Mouse (Mus musculus) megakaryocyte progenitor cell, adult 5-6 weeks (primary cell): ENCODE data around the gene Dhcr24. TPM values are rescaled to one million over a fixed set of nuclear protein-coding genes. Genes with fewer than 3 reads are reported as not detected.

ENCODE experiments used
- ATAC-seq: replicated peaks from 2 replicates; pipeline ENCODE4 v1.8.0; 2016; ENCODE audit warnings: mild to moderate bottlenecking, moderate TSS enrichment, inconsistent platforms; ENCODE audit not compliant: poor library complexity
- total RNA-seq, 2 experiments: library from RNA; stranded (forward) in 1 of 2; stranded (reverse) in 1 of 2; fragments of 157-497, 149-512 nt in 1 of 2; fragments of 200-1000 nt in 1 of 2; gene quantifications; 2 replicates each; pipeline versions ENCODE4 v1.2.3 to v1.2.4; 2015 to 2017

Gene Dhcr24
- total RNA-seq, 2 experiments from 2014 or later = 11.0 to 15.9 TPM

DNA sequence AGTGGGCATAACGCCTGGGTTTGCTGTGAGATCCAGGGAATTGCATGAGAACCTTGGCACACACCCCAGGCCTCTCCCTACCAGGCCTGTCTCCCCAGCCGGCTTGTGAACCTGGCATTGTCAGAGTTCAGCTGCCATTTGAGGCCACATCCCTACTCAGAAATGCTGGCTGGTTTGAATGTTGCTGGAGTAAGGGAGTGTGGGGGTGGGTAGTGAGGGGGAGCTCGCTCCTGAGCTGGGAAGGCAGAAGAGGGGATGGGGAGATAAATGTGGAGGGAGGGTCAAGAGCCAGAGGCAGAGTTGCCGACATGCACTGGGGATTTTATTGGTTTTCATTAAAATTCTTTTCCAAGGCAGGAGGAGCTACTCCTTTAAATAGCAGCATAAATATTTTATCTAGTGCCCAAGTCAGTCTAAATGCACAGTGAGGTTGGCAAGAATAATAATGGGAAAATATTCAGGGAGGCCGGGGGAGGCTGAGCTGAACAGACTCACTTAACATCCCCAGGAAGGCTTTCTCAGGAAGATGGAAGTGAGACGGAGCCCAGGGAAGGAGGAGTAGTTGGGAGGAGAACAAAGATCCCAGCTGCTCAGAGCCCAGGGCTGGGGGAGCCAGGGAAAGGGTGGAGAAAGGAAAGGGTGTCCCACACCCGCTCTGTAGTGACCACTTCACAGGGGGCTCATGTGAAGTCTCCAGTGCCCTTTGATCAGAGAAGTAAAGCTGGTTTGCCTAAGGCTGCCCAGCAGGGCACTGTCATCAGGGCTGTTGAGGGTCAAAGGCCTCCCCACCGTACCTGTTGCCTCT lies 72.6 kb downstream of the Dhcr24 start:
- ATAC-seq = no peak

DNA sequence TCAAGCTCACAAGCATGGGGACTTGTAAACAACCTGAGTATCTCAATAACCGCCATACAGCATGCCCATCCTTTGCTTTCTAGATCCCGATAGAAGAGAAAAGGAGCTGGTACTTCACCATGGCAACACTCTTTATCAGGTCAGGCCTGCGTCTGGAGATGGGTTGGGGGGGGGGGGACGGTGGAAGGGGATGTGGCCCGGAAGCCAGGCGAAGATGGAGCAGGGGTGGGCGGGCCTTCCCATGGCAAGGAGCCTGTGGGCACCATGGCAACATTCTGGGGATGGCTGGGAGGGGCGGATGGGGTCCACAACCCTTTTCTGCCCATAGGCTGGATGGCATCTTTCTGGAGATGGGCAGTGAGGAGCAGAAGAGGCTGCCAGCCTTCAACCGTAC lies 73.2 kb downstream of the Dhcr24 start:
- no peak for ATAC-seq

Other genes with a start within 250 kb of the Dhcr24 start
- 28.6 and 38.1 TPM in 2 replicates for gene Usp24, start 244.8 kb upstream of the Dhcr24 start, total RNA-seq (2015)
- gene Usp24, start 244.8 kb upstream of the Dhcr24 start, total RNA-seq (2017) = 30.9 and 41.6 TPM in 2 replicates
- gene Pcsk9, start 96.7 kb upstream of the Dhcr24 start, total RNA-seq (2015) = not detected in 2 replicates
- 0.12 and 0.14 TPM in 2 replicates for gene Pcsk9, start 96.7 kb upstream of the Dhcr24 start, total RNA-seq (2017)
- gene Bsnd, start 68.8 kb upstream of the Dhcr24 start, total RNA-seq (2015) = not detected in 2 replicates
- not detected in 2 replicates for gene Bsnd, start 68.8 kb upstream of the Dhcr24 start, total RNA-seq (2017)
- gene Lexm, start 56.2 kb downstream of the Dhcr24 start, total RNA-seq (2015) = not detected in 2 replicates
- gene Lexm, start 56.2 kb downstream of the Dhcr24 start, total RNA-seq (2017) = not detected in 2 replicates
- not detected in 2 replicates for gene Ttc22, start 61.4 kb downstream of the Dhcr24 start, total RNA-seq (2015)
- gene Ttc22, start 61.4 kb downstream of the Dhcr24 start, total RNA-seq (2017) = not detected in 2 replicates
- gene Pars2, start 90.0 kb downstream of the Dhcr24 start, total RNA-seq (2015) = 3.7 and 6.6 TPM in 2 replicates
- gene Pars2, start 90.0 kb downstream of the Dhcr24 start, total RNA-seq (2017) = 7.7 and 8.8 TPM in 2 replicates
- 32.2 and 42.5 TPM in 2 replicates for gene Ttc4, start 117.9 kb downstream of the Dhcr24 start, total RNA-seq (2015)
- 24.9 and 28.2 TPM in 2 replicates for gene Ttc4, start 117.9 kb downstream of the Dhcr24 start, total RNA-seq (2017)
- not detected in 2 replicates for gene Mroh7, start 169.9 kb downstream of the Dhcr24 start, total RNA-seq (2015)
- gene Mroh7, start 169.9 kb downstream of the Dhcr24 start, total RNA-seq (2017) = not detected in 2 replicates
- gene Fam151a, start 172.9 kb downstream of the Dhcr24 start, total RNA-seq (2015) = not detected in 2 replicates
- not detected in 2 replicates for gene Fam151a, start 172.9 kb downstream of the Dhcr24 start, total RNA-seq (2017)
- 2.0 and 2.3 TPM in 2 replicates for gene Acot11, start 244.0 kb downstream of the Dhcr24 start, total RNA-seq (2015)
- 2.6 and 3.2 TPM in 2 replicates for gene Acot11, start 244.0 kb downstream of the Dhcr24 start, total RNA-seq (2017)